Mouse (Mus musculus) liver, embryonic 15.5 days (tissue): ENCODE results near the gene Cpm. TPM values are rescaled to one million over a fixed set of nuclear protein-coding genes. Genes with fewer than 3 reads are reported as not detected.

Experiments
- ATAC-seq: fragments of 200-750 bp; cut with Nextera tagmentation; 2 replicates; pipeline ENCODE4 v1.8.0; 2017; ENCODE audit warnings: moderate number of reproducible peaks, mild to moderate bottlenecking, moderate library complexity; ENCODE audit not compliant: insufficient read depth
- H3K27ac ChIP-seq: fragments of 300-500 bp; sonication (generic); replicated peaks from 2 replicates; pipeline ENCODE4 v1.5.1; 2015; ENCODE audit warnings: mild to moderate bottlenecking, inconsistent platforms
- H3K27me3 ChIP-seq: fragments of 300-500 bp; sonication (generic); 2 replicates; pipeline ENCODE4 v1.6.1; 2015; ENCODE audit warnings: mild to moderate bottlenecking, inconsistent platforms
- H3K36me3 ChIP-seq: fragments of 300-500 bp; sonication (generic); replicated peaks from 2 replicates; pipeline ENCODE4 v1.6.1; 2015; ENCODE audit warnings: moderate library complexity, mild to moderate bottlenecking, inconsistent platforms
- H3K4me1 ChIP-seq: fragments of 300-500 bp; sonication (generic); replicated peaks from 2 replicates; pipeline ENCODE4 v1.6.1; 2015; ENCODE audit warnings: inconsistent platforms
- H3K4me2 ChIP-seq: fragments of 300-500 bp; sonication (generic); 2 replicates; pipeline ENCODE4 v1.6.1; 2015; ENCODE audit warnings: moderate library complexity, mild to moderate bottlenecking, inconsistent platforms
- H3K4me3 ChIP-seq: fragments of 300-500 bp; sonication (generic); replicated peaks from 2 replicates; pipeline ENCODE4 v1.5.1; 2015; ENCODE audit warnings: mild to moderate bottlenecking, inconsistent platforms
- H3K9ac ChIP-seq: fragments of 300-500 bp; sonication (generic); 2 replicates; pipeline ENCODE4 v1.6.1; 2015; ENCODE audit warnings: moderate library complexity, mild to moderate bottlenecking, inconsistent platforms
- H3K9me3 ChIP-seq: fragments of 300-500 bp; sonication (generic); replicated peaks from 2 replicates; pipeline ENCODE4 v1.6.1; 2016; ENCODE audit warnings: inconsistent platforms
- WGBS: fragments of 180-500 bp; shearing (Covaris S2); methylation state at CpG from one replicate; pipeline ENCODE4 v1.1.7; 2015; ENCODE audit warnings: mixed read lengths; ENCODE audit not compliant: insufficient replicate concordance; 5-methylcytosine and 5-hydroxymethylcytosine counted together
- polyA plus RNA-seq: library from polyadenylated mRNA; unstranded; fragments of >200 nt; fragmentation: Nextera tagmentation; extraction: Ambion mirVana; gene quantifications from 2 replicates; pipeline ENCODE4 v1.2.1, GENCODE M21; 2015

Cpm gene
- polyA plus RNA-seq, result 15.7 and 29.9 TPM in 2 replicates

GRCm38 (mm10) chr10:117629169-117629971 is at the start of gene Cpm:
TSS of gene Cpm (plus strand) at chr10:117629500.
- peaks cover 52% of the 10 kb centered on the region for H3K27me3 ChIP-seq
- peak within 1 kb of the TSS; percentile 57 for H3K4me3 ChIP-seq
- no peaks in the 10 kb centered on the region for H3K36me3 ChIP-seq
- H3K9me3 ChIP-seq, result no peaks in the 10 kb centered on the region
- peak; percentile 85 for ATAC-seq
- peak within 1 kb of the TSS; percentile 29 for H3K27ac ChIP-seq
- no peak within 1 kb of the TSS; the same call in 1 of the 2 replicates for H3K9ac ChIP-seq
- H3K4me2 ChIP-seq, result peak within 1 kb of the TSS; percentile 68
- H3K4me1 ChIP-seq, result peaks cover 16% of the 10 kb centered on the region; the same call in 1 of the 2 replicates
- under 1% methylated on average over 73 of the region's 73 CpGs for WGBS

GRCm38 (mm10) chr10:117579771-117580284 is 49.5 kb upstream of the Cpm start:
- H3K4me1 ChIP-seq, result no peaks in the 10 kb centered on the region
- no peaks in the 10 kb centered on the region for H3K9me3 ChIP-seq
- H3K4me2 ChIP-seq, result no peak overlapping the region
- H3K4me3 ChIP-seq, result no peak overlapping the region
- no peaks in the 10 kb centered on the region for H3K27me3 ChIP-seq
- 31% methylated on average over 9 of the region's 9 CpGs for WGBS
- no peak overlapping the region for H3K27ac ChIP-seq
- H3K9ac ChIP-seq, result no peak overlapping the region
- no peaks in the 10 kb centered on the region for H3K36me3 ChIP-seq
- ATAC-seq, result no peak

GRCm38 (mm10) chr10:117580405-117580804 is 48.9 kb upstream of the Cpm start:
- Histone ChIP-seq H3K27ac (no peak overlapping the region), H3K4me3 (no peak overlapping the region), H3K36me3 (no peaks in the 10 kb centered on the region), H3K27me3 (no peaks in the 10 kb centered on the region), H3K4me1 (no peaks in the 10 kb centered on the region), H3K9me3 (no peaks in the 10 kb centered on the region), H3K9ac (no peak overlapping the region), H3K4me2 (no peak overlapping the region)
- ATAC-seq, result no peak
- WGBS, result 65% methylated on average over 5 of the region's 5 CpGs

GRCm38 (mm10) chr10:117581007-117581752 is 48.1 kb upstream of the Cpm start:
- WGBS, result 70% methylated on average over 11 of the region's 11 CpGs
- Histone ChIP-seq H3K9ac (no peak overlapping the region), H3K4me3 (no peak overlapping the region), H3K36me3 (no peaks in the 10 kb centered on the region), H3K4me1 (no peaks in the 10 kb centered on the region), H3K9me3 (no peaks in the 10 kb centered on the region), H3K27me3 (no peaks in the 10 kb centered on the region), H3K27ac (no peak overlapping the region), H3K4me2 (no peak overlapping the region)
- no peak for ATAC-seq

GRCm38 (mm10) chr10:117581753-117582062 is 47.6 kb upstream of the Cpm start:
- Histone ChIP-seq H3K27ac (no peak overlapping the region), H3K4me3 (no peak overlapping the region), H3K9me3 (no peaks in the 10 kb centered on the region), H3K36me3 (no peaks in the 10 kb centered on the region), H3K9ac (no peak overlapping the region), H3K4me2 (no peak overlapping the region), H3K27me3 (no peaks in the 10 kb centered on the region), H3K4me1 (no peaks in the 10 kb centered on the region)
- no peak for ATAC-seq
- 67% methylated on average over 3 of the region's 3 CpGs for WGBS

GRCm38 (mm10) chr10:117583155-117584061 is 45.9 kb upstream of the Cpm start:
- no peak overlapping the region for H3K27ac ChIP-seq
- no peak overlapping the region for H3K4me3 ChIP-seq
- H3K4me2 ChIP-seq, result no peak overlapping the region
- H3K36me3 ChIP-seq, result no peaks in the 10 kb centered on the region
- H3K9me3 ChIP-seq, result no peaks in the 10 kb centered on the region
- WGBS, result 69% methylated on average over 14 of the region's 14 CpGs
- no peaks in the 10 kb centered on the region for H3K27me3 ChIP-seq
- H3K9ac ChIP-seq, result no peak overlapping the region
- ATAC-seq, result no peak
- no peaks in the 10 kb centered on the region for H3K4me1 ChIP-seq

- Histone ChIP-seq H3K36me3 (no peaks in the 10 kb centered on the region), H3K4me1 (no peaks in the 10 kb centered on the region), H3K4me3 (no peak overlapping the region), H3K9me3 (no peaks in the 10 kb centered on the region), H3K9ac (no peak overlapping the region), H3K4me2 (no peak overlapping the region), H3K27me3 (no peaks in the 10 kb centered on the region), H3K27ac (no peak overlapping the region)
- no peak for ATAC-seq
- 65% methylated on average over 3 of the region's 3 CpGs for WGBS
Observed at GRCm38 (mm10) chr10:117584102-117584501, 45.2 kb upstream of the Cpm start.

- 64% methylated on average over 6 of the region's 6 CpGs for WGBS
- H3K9ac ChIP-seq, result no peak overlapping the region
Observed at GRCm38 (mm10) chr10:117584566-117585515, 44.5 kb upstream of the Cpm start.

GRCm38 (mm10) chr10:117585600-117586299 is 43.5 kb upstream of the Cpm start:
- Histone ChIP-seq H3K9me3 (no peaks in the 10 kb centered on the region), H3K9ac (no peak overlapping the region), H3K36me3 (no peaks in the 10 kb centered on the region), H3K27me3 (no peaks in the 10 kb centered on the region), H3K27ac (no peak overlapping the region), H3K4me1 (no peaks in the 10 kb centered on the region), H3K4me2 (no peak overlapping the region), H3K4me3 (no peak overlapping the region)
- 34% methylated on average over 2 of the region's 2 CpGs for WGBS
- ATAC-seq, result no peak

More at GRCm38 (mm10) chr10:117584566-117585515, 44.5 kb upstream of the Cpm start:
- Histone ChIP-seq H3K4me2 (no peak overlapping the region), H3K9me3 (no peaks in the 10 kb centered on the region), H3K27ac (no peak overlapping the region), H3K27me3 (no peaks in the 10 kb centered on the region), H3K4me3 (no peak overlapping the region), H3K4me1 (no peaks in the 10 kb centered on the region), H3K36me3 (no peaks in the 10 kb centered on the region)
- no peak for ATAC-seq
